Mouse (Mus musculus) spleen, adult 2 months (tissue): ENCODE data around the gene Rab11fip5. TPM values are rescaled to one million over a fixed set of nuclear protein-coding genes. Genes with fewer than 3 reads are reported as not detected.

ENCODE experiments used
- DNase-seq, 2 experiments: peaks; one replicate each; pipeline versions ENCODE4 v3.0.0 to v3.0.0-alpha.2; 2012 to 2021; ENCODE audit warnings: low spot score in 2 of 2, low read depth in 1 of 2
- H3K27ac ChIP-seq: fragments of 200-500 bp; 2 replicates; pipeline ENCODE4 v1.5.1; 2012; ENCODE audit warnings: low read length, inconsistent platforms; ENCODE audit not compliant: insufficient read depth
- H3K27me3 ChIP-seq: fragments of 200-500 bp; 2 replicates; pipeline ENCODE4 v1.6.1; 2012; ENCODE audit warnings: mild to moderate bottlenecking, moderate library complexity, low read length, inconsistent platforms; ENCODE audit not compliant: control insufficient read depth, insufficient read depth
- H3K36me3 ChIP-seq: fragments of 200-500 bp; 2 replicates; pipeline ENCODE4 v1.6.1; 2012; ENCODE audit warnings: mild to moderate bottlenecking, low read length, inconsistent platforms; ENCODE audit not compliant: control insufficient read depth, insufficient read depth
- H3K4me1 ChIP-seq: fragments of 200-500 bp; 2 replicates; pipeline ENCODE4 v1.6.1; 2011; ENCODE audit warnings: inconsistent platforms; ENCODE audit not compliant: control insufficient read depth, insufficient read depth, insufficient read length
- H3K4me3 ChIP-seq: fragments of 200-500 bp; 2 replicates; pipeline ENCODE4 v1.5.1; 2011; ENCODE audit warnings: mild to moderate bottlenecking, inconsistent platforms; ENCODE audit not compliant: insufficient read depth, insufficient read length; ENCODE audit errors: extremely low read depth
- CTCF ChIP-seq: fragments of 200-500 bp; IDR thresholded peaks from 2 replicates; pipeline ENCODE4 v1.5.1; 2011; ENCODE audit warnings: mild to moderate bottlenecking, inconsistent platforms; ENCODE audit not compliant: insufficient read depth, insufficient read length, insufficient replicate concordance; ENCODE audit errors: extremely low read depth
- POLR2A ChIP-seq: fragments of 200-500 bp; IDR thresholded peaks from 2 replicates; pipeline ENCODE4 v1.6.1; 2011; ENCODE audit warnings: low read depth, low read length, inconsistent platforms
- WGBS: fragments of 180-500 bp; shearing (Covaris S2); methylation state at CpG from one replicate; pipeline ENCODE4 v1.1.7; 2018; 5-methylcytosine and 5-hydroxymethylcytosine counted together
- polyA plus RNA-seq: library from polyadenylated mRNA; depleted of rRNA; stranded (reverse); fragments of >200 nt; gene quantifications from 2 replicates; pipeline ENCODE4 v1.2.3, GENCODE M21; 2012

Gene Rab11fip5
- polyA plus RNA-seq, 1 experiment: 10.1 TPM

- H3K4me1 ChIP-seq: peaks cover 3% of the 10 kb centered on the region; the same call in 1 of the 2 replicates
- H3K36me3 ChIP-seq: no peaks in the 10 kb centered on the region
- H3K4me3 ChIP-seq: no peak overlapping the region
- no peak for DNase-seq
- no peak overlapping the region for H3K27ac ChIP-seq
- no peaks in the 10 kb centered on the region for H3K27me3 ChIP-seq
- WGBS: 70% methylated on average over 4 of the region's 4 CpGs
- TF ChIP-seq CTCF: no peak
- TF ChIP-seq POLR2A: no peak
These were observed 47.9 kb downstream of the Rab11fip5 start for GRCm38 (mm10) chr6:85326564-85326963.

DNA sequence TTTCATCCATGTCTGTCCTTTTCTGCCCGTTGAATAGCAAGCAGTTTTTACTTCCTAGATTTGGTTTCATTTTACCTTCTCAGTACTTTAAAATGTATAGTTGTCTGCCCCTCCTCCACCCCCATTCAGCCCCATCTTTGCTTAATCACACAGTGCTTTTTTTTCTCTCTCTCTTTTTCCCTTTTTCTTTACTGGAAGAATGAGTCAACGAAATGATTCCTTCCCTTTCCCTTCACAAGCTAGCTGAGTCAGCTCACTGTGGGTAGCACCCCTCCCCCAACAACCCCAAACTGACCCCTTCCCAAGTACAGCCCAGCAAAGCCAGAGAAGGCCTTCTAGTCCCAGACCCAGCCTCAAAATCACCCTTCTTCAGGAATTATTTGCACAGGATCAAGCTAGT lies 49.3 kb downstream of the Rab11fip5 start:
- 1% methylated on average over 2 of the region's 2 CpGs for WGBS
- no peaks in the 10 kb centered on the region for H3K36me3 ChIP-seq
- no peak for TF ChIP-seq CTCF
- TF ChIP-seq POLR2A: no peak
- peaks cover 3% of the 10 kb centered on the region; the same call in 1 of the 2 replicates for H3K4me1 ChIP-seq
- no peak overlapping the region for H3K4me3 ChIP-seq
- no peak overlapping the region for H3K27ac ChIP-seq
- no peaks in the 10 kb centered on the region for H3K27me3 ChIP-seq
- DNase-seq: no peak

DNA sequence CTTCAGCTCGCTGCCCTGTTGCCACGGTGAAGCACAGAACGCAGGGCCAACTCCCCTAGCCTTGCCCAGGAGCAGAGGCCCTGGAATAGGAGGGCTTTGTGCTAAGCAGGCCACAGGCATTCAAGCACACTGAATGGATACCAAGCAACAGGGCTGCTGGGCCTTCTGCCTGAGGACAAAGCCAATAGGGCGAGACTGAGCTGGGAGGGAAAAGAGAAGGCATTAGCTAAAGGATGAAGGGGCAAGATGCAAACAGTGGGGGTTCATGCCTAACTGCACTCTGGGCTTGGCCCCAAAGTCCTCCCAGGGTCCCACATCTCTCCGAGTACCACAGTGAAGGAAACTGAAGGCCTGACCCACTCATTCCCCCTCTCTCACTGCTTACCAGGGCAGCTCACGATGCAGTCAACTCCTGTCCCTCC lies 54.0 kb downstream of the Rab11fip5 start:
- 90% methylated on average over 6 of the region's 6 CpGs for WGBS
- no peaks in the 10 kb centered on the region for H3K27me3 ChIP-seq
- no peak for TF ChIP-seq CTCF
- no peak for TF ChIP-seq POLR2A
- H3K27ac ChIP-seq: no peak overlapping the region
- no peaks in the 10 kb centered on the region for H3K4me1 ChIP-seq
- no peak overlapping the region for H3K4me3 ChIP-seq
- no peaks in the 10 kb centered on the region for H3K36me3 ChIP-seq
- DNase-seq: no peak

DNA sequence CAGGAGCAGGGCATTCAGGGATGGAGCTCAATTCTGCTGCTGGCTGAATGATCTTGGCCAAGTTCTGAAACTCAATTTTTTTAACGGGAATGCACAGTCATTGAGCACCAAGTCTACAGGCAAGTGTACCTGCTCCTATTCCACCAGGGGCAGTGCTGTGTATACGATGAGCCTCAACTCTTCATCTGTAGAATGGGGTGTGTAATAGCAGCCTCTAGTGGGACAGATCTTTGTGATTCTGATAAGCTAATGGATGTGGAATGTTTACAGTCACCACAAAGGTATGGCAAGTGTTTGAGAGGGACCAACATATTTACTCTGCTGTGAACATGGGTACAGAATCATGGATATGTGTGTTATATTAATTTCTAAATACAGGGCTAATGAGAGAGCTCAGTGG lies 58.2 kb downstream of the Rab11fip5 start:
- no peaks in the 10 kb centered on the region for H3K36me3 ChIP-seq
- no peak overlapping the region for H3K27ac ChIP-seq
- no peaks in the 10 kb centered on the region for H3K4me1 ChIP-seq
- WGBS: 85% methylated on average over 2 of the region's 2 CpGs
- no peak overlapping the region for H3K4me3 ChIP-seq
- no peak for TF ChIP-seq CTCF
- no peak for TF ChIP-seq POLR2A
- no peaks in the 10 kb centered on the region for H3K27me3 ChIP-seq
- DNase-seq: no peak

- 80% methylated on average over 9 of the region's 9 CpGs for WGBS
- no peak for DNase-seq
- Histone ChIP-seq H3K36me3 (no peaks in the 10 kb centered on the region), H3K4me1 (no peaks in the 10 kb centered on the region), H3K4me3 (no peak overlapping the region), H3K27me3 (no peaks in the 10 kb centered on the region), H3K27ac (no peak overlapping the region)
- no peak for TF ChIP-seq CTCF
- TF ChIP-seq POLR2A: no peak
These were observed 60.2 kb downstream of the Rab11fip5 start for GRCm38 (mm10) chr6:85314064-85314798.

DNA sequence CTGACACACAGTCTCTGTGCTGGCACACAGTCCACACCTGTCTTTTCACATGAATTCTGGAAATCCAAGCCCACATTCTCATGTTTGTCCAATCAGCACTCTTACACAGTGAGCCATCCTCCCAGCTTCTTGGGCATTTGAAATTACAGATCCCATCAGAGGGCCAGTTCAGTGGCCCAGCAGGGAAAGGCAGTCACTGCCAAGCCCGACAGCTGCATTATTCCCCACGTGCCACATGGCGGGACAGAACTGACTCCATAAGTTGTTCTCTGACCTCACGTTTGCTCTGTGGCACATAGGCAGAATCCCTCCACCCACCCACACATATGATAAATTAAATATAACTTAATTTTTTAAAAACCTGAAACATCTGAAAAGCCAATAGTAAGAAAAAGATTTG lies 66.5 kb downstream of the Rab11fip5 start:
- Histone ChIP-seq H3K4me3 (no peak overlapping the region), H3K4me1 (peaks cover 2% of the 10 kb centered on the region; the same call in 1 of the 2 replicates), H3K36me3 (no peaks in the 10 kb centered on the region), H3K27ac (no peak overlapping the region), H3K27me3 (no peaks in the 10 kb centered on the region)
- 93% methylated on average over 4 of the region's 4 CpGs for WGBS
- TF ChIP-seq CTCF (no peak), POLR2A (no peak)
- no peak for DNase-seq

GRCm38 (mm10) chr6:85306375-85306774 lies 68.1 kb downstream of the Rab11fip5 start:
- 61% methylated on average over 3 of the region's 3 CpGs for WGBS
- Histone ChIP-seq H3K27ac (no peak overlapping the region), H3K36me3 (no peaks in the 10 kb centered on the region), H3K4me3 (no peak overlapping the region), H3K4me1 (peaks cover 5% of the 10 kb centered on the region), H3K27me3 (no peaks in the 10 kb centered on the region)
- TF ChIP-seq CTCF: no peak
- DNase-seq: no peak
